Mouse (Mus musculus): ENCODE measurements at regions not wholly inside any gene's neighbourhood (a gene's known extent, or its start where the extent isn't known, plus 50 kb on each side); places are given as distances from the start of the nearest gene placed in this dataset.
A peak's percentile ranks its signal among the peaks of the same experiment; 100 is the strongest.

- DNase-seq = no peak
These were observed 588.7 kb downstream of the Cetn3 start for GRCm38 (mm10) chr13:82371579-82371978.

DNA sequence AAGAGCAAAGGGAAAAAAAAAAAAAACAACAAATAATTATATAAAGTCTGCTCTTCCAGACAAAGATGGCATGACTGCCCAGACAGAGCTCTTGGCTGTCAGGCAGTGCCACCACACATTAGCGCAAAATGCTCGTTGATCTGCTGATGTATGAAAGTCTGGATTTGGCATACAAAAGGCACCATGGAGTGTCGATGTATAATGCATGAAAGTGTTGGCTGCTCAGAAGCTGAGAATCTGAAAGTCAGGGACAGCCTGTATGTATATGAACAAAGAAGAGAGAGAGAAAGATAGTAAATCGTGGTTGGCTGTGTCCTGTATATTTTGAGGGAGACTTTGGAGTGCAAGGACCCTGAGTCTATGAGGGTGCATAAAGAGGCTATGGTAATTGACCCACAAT lies 589.7 kb downstream of the Cetn3 start:
- no peak for DNase-seq

- DNase-seq = peak; percentile 10
These were observed 610.0 kb downstream of the Cetn3 start for GRCm38 (mm10) chr13:82392908-82393307.

DNA sequence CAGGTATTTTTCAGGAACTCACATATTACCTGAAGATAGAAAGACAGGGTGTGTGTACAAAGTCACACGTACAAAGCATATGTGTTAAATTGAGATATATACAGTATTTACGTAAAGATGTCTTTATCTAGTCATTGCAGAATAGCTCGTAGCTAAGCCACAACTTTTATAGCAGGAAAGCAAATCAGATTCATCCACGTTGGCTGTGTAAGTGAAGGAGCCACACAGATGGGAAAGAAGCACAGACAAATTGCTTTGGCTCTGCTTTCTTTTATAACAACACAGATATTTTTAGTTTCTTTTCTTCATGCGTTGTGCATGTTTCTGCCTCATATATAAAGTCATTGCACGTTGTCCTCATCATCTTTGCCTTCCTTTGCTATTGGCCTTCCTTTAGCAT lies 610.6 kb downstream of the Cetn3 start:
- DNase-seq = peak; percentile 9

DNA sequence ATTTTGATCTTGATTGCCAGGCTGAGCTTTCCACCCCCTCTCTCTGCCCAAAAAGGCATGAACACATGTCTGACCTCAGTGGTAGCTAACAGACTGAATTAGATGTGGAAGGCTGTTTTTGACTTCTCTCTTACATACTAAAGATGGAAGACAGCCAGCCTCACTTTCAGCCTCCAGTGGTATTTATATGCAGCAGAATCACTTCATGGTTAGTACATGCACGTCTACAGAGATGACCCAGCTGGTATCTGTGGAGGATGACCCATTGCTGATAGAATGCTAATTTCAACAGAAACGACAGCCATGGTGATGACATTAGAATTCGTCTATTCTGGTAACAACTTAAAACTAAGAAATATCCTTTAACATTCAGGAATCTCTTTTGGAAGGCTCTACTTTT lies 630.8 kb downstream of the Cetn3 start:
- no peak for DNase-seq

- no peak for DNase-seq
These were observed 638.1 kb downstream of the Cetn3 start for GRCm38 (mm10) chr13:82420966-82421365.

- peak; percentile 13 for DNase-seq
These were observed 641.2 kb downstream of the Cetn3 start for GRCm38 (mm10) chr13:82423911-82424654.

DNA sequence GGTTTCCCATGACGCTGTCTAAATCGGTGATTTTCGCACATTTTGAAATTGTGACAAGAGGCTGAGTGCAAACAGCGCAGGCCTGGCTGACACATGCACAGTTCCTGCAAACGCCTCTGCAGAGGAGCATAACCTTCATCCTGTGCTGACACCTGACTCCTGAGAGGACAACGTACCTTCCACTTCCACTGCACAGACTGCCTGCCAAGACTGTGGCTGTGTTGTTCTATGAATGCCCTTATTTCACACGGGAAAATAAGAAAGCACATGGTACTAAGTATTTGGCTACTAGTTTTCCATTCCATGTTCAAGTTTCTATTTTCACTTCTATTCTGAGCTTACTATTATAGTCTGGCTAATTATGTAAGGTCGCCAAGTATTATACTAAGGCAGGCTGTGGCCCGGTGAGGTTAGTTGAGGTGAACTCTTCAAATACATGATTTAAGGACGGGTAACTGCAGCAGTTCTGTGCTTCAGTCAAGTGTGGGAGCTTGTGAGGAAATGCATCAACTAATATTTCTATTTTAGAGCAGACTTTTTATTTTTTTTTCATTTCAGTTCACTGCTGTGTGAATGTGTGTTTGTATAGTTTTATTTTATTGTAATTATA lies 642.0 kb downstream of the Cetn3 start:
- DNase-seq = peak; percentile 44

DNA sequence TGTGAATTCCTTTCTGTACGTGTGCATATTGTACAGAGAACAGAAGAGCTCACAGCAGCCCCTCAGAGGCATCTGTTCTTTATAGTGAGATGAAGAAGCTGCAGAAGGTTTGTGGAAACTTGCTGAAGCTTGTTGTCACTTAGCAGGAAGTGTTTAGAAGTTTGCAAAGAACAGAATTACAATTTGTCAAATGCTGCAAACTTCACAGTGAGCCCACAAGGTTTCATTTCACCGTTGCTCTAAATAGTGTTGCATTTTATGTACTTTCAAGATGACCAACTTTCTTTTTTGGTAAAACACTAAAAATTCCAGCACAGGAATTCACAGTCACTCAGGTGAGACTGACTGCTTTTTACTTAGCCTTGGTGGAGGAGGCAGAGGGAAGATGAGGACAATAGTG lies 649.5 kb downstream of the Cetn3 start:
- DNase-seq = no peak

GRCm38 (mm10) chr13:82439294-82439693 lies 656.4 kb downstream of the Cetn3 start:
- no peak for DNase-seq

DNA sequence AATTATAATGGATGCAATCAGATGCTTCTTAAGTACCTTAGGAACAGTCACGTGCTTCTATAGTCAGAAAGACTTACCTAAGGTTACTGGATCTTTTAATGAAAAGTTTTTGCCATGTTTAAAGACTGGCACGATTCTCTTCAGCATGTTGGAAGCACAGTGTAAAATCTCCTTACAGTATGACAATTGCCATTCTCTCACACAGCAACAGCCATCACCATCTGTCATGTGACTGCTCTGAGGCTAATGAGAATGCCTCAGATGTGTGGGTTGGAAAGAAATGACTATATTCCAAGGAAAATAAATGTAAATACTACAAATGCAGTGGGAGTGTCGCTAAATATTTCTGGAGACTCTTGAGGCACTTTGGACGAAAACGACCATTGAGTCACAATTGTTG lies 670.8 kb downstream of the Cetn3 start:
- DNase-seq = no peak

DNA sequence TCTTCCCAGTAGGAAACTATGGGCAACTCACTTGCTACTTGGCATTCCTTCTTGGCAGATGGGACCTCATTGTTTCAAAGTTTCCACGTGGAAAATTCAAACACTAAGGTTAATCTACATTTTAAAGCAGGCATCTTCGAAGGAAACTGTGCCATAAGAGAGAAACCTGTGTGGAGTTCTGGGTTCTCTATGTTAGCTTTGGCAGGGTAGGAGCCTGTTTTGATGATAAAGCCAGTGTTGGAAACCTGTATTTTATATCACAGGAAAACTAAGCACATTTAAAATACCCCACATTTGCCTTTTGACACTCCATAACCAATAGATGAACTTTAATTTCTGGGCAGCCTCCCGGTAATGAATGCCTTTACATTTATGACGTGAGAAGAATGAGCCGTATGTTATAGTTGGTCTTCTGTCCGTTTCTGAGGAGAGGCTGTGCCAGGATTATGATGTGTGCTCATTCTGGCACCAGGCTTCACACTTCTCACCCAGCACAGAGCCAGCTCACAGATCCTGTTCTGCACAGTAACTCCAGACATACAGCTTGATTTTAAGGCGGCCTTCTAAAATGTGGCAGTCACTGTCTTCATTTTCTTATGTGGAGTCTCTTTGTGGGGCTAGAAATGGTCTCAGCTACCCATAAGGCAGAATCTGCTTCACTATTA lies 700.5 kb downstream of the Cetn3 start:
- DNase-seq = peak; percentile 30

GRCm38 (mm10) chr13:82496606-82497005 lies 713.7 kb downstream of the Cetn3 start:
- no peak for DNase-seq

DNA sequence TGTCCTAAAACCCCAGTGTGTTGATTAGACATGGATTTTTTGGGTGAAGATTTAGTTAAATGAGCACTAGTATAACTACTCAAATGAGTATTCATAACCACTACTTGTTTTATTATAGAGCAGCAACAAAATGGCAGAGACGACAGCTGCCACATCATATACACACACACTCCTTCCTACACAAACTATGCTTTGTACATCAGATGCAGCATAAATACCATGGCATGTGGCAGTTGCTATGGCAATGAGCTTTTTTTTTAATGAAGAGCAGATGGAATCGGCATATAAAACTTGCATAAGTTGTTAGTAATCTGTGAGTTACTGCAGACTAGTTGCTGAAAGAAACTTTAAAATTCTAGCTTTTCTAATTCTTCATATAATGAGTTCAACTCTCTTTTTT lies 725.3 kb downstream of the Cetn3 start:
- peak; percentile 63 for DNase-seq

DNA sequence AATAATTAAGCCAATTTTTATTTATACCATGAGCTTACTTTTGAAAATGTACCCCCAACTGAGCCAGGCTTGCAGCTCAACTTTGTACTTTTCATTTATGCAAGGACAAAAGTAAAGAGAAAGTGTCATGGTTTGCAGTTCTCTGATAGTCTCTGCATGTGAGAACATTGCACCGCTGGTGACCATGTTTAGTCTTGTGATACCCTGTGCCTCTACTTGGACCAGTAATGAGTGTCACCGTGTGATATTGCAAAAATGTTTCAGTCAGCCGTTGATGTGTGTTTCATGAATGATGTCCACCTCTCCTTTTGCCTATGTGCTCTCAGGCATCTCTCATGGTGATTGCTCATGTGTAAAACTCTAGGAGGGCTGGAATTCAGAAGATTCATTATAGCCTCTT lies 726.6 kb downstream of the Cetn3 start:
- DNase-seq = no peak
